Mouse (Mus musculus): ENCODE data around the gene Smap2. TPM values are rescaled to one million over a fixed set of nuclear protein-coding genes. Genes with fewer than 3 reads are reported as not detected.
A peak's percentile ranks its signal among the peaks of the same experiment; 100 is the strongest.

The Smap2 gene
- total and polyA plus RNA-seq, 3 experiments = 20.1 to 110 (median 29.1) TPM

GRCm38 (mm10) chr4:121004679-121005078 lies 12.4 kb downstream of the Smap2 start:
- DNase-seq (ENCODE audit: extremely low read depth) = no peak
- Histone ChIP-seq H3K4me1 (ENCODE audit: control insufficient read depth in 1 of 2, insufficient read depth in 2 of 2) (peaks cover 33 to 93% of the 10 kb centered on the region in 2 experiments), H3K4me3 (replicated peaks in 1 of 3; ENCODE audit: low read depth in 2 of 3, low read length in 2 of 3, poor library complexity in 1 of 3) (peak overlapping the region in 2 of 3 experiments; percentile 5 to 39), H3K4me2 (ENCODE audit: insufficient read depth, low read depth, poor library complexity, severe bottlenecking) (peak overlapping the region; percentile 95), H3K27me3 (replicated peaks) (no peaks in the 10 kb centered on the region), H3K9me3 (replicated peaks; ENCODE audit: low read length) (no peaks in the 10 kb centered on the region), H3K36me3 (replicated peaks in 1 of 2; ENCODE audit: control insufficient read depth in 1 of 2, insufficient read depth in 1 of 2, low read length in 1 of 2) (peaks cover 0 to 15% of the 10 kb centered on the region in 2 experiments), H3K9ac (ENCODE audit: insufficient read depth, low read depth) (no peak overlapping the region), H3K79me2 (replicated peaks; ENCODE audit: control insufficient read depth, extremely low read depth, insufficient read depth, poor library complexity, severe bottlenecking) (peaks cover 86% of the 10 kb centered on the region), H3K27ac (ENCODE audit: insufficient read depth, low read depth) (peak overlapping the region; percentile 96)
- TF ChIP-seq ELF1 (IDR thresholded peaks at IDR 0.05; ENCODE audit: low read depth, low read length) = peak; percentile 32; the same call in 1 of the 2 replicates
- TF ChIP-seq CHD1 (IDR thresholded peaks at IDR 0.05; ENCODE audit: low read depth, low read length) = no peak
- TF ChIP-seq JUN (IDR thresholded peaks at IDR 0.05; ENCODE audit: insufficient read depth, low read depth, low read length) = no peak
- TF ChIP-seq TCF12 (IDR thresholded peaks at IDR 0.05; ENCODE audit: low read depth, low read length) = 0 out of 2 replicates have a peak, but pooled peaks have one; percentile 27
- peak; percentile 56; the same call in 1 of the 2 replicates for TF ChIP-seq ETS1 (conservative IDR thresholded peaks at IDR 0.05; ENCODE audit: low read depth, low read length)
- TF ChIP-seq IRF4 (IDR thresholded peaks at IDR 0.05; ENCODE audit: low read depth, low read length) = peak; percentile 65
- TF ChIP-seq NRF1 (IDR thresholded peaks at IDR 0.05; ENCODE audit: low read depth, low read length) = no peak
- TF ChIP-seq MEF2A (IDR thresholded peaks at IDR 0.05; ENCODE audit: borderline replicate concordance, low read depth, low read length) = peak; percentile 82; the same call in 1 of the 2 replicates
- TF ChIP-seq EP300 (IDR thresholded peaks at IDR 0.05; ENCODE audit: low read length) = peak; percentile 61
- TF ChIP-seq BHLHE40 (IDR thresholded peaks at IDR 0.05; ENCODE audit: low read depth, low read length) = peak; percentile 69
- 0 out of 2 replicates have a peak, but pooled peaks have one; percentile 42 for TF ChIP-seq MYC (IDR thresholded peaks at IDR 0.05; ENCODE audit: low read depth, low read length)
- no peak for TF ChIP-seq RCOR1 (conservative IDR thresholded peaks at IDR 0.05; ENCODE audit: low read depth, low read length)
- TF ChIP-seq MAZ (IDR thresholded peaks at IDR 0.05; ENCODE audit: low read depth, low read length) = peak; percentile 26; the same call in 1 of the 2 replicates
- in situ Hi-C loops (cut with MboI; ENCODE audit: low pct_ligation_motif_present, low pct_unique_long_range_greater_than_20kb, low sequenced_read_pairs) = no loop called here
- dilution Hi-C loops (cut with MboI; ENCODE audit: extremely low pct_ligation_motif_present, extremely low pct_unique_long_range_greater_than_20kb, low sequenced_read_pairs) = no loop called here

GRCm38 (mm10) chr4:121003611-121004091 lies 13.4 kb downstream of the Smap2 start:
- peaks cover 0 to 16% of the 10 kb centered on the region in 2 experiments for H3K36me3 ChIP-seq (replicated peaks in 1 of 2; ENCODE audit: control insufficient read depth in 1 of 2, insufficient read depth in 1 of 2, low read length in 1 of 2)
- peak overlapping the region; percentile 96 for H3K27ac ChIP-seq (ENCODE audit: insufficient read depth, low read depth)
- no peaks in the 10 kb centered on the region for H3K27me3 ChIP-seq (replicated peaks)
- dilution Hi-C loops (cut with MboI; ENCODE audit: extremely low pct_ligation_motif_present, extremely low pct_unique_long_range_greater_than_20kb, low sequenced_read_pairs) = no loop called here
- peaks cover 26 to 91% of the 10 kb centered on the region in 2 experiments for H3K4me1 ChIP-seq (ENCODE audit: control insufficient read depth in 1 of 2, insufficient read depth in 2 of 2)
- H3K79me2 ChIP-seq (replicated peaks; ENCODE audit: control insufficient read depth, extremely low read depth, insufficient read depth, poor library complexity, severe bottlenecking) = peaks cover 76% of the 10 kb centered on the region
- no peaks in the 10 kb centered on the region for H3K9me3 ChIP-seq (replicated peaks; ENCODE audit: low read length)
- no peak overlapping the region for H3K4me3 ChIP-seq (replicated peaks in 1 of 3; ENCODE audit: low read depth in 2 of 3, low read length in 2 of 3, poor library complexity in 1 of 3)
- peak overlapping the region; percentile 55; the same call in 1 of the 2 replicates for H3K9ac ChIP-seq (ENCODE audit: insufficient read depth, low read depth)
- in situ Hi-C loops (cut with MboI; ENCODE audit: low pct_ligation_motif_present, low pct_unique_long_range_greater_than_20kb, low sequenced_read_pairs) = no loop called here
- DNase-seq (ENCODE audit: extremely low read depth) = no peak
- H3K4me2 ChIP-seq (ENCODE audit: insufficient read depth, low read depth, poor library complexity, severe bottlenecking) = peak overlapping the region; percentile 95
- TF ChIP-seq NELFE (IDR thresholded peaks at IDR 0.05; ENCODE audit: low read depth, low read length) (no peak), POLR2AphosphoS2 (IDR thresholded peaks at IDR 0.05; ENCODE audit: low read depth, low read length) (no peak), POLR2A (IDR thresholded peaks at IDR 0.05; ENCODE audit: low read depth, low read length) (no peak), HCFC1 (IDR thresholded peaks at IDR 0.05; ENCODE audit: low read depth, low read length) (no peak), ZKSCAN1 (IDR thresholded peaks at IDR 0.05; ENCODE audit: borderline replicate concordance, low read depth, low read length) (no peak), RCOR1 (conservative IDR thresholded peaks at IDR 0.05; ENCODE audit: low read depth, low read length) (no peak), MAX (IDR thresholded peaks at IDR 0.05; ENCODE audit: low read length) (0 out of 2 replicates have a peak, but pooled peaks have one; percentile 7), RAD21 (IDR thresholded peaks at IDR 0.05; ENCODE audit: low read depth, low read length) (no peak), ETS1 (conservative IDR thresholded peaks at IDR 0.05; ENCODE audit: low read depth, low read length) (no peak), TBP (conservative IDR thresholded peaks at IDR 0.05; ENCODE audit: low read depth, low read length) (no peak), SMC3 (IDR thresholded peaks at IDR 0.05; ENCODE audit: low read depth, low read length) (no peak), ZC3H11A (IDR thresholded peaks at IDR 0.05; ENCODE audit: low read depth, low read length) (no peak), MAZ (IDR thresholded peaks at IDR 0.05; ENCODE audit: low read depth, low read length) (no peak), SIN3A (IDR thresholded peaks at IDR 0.05; ENCODE audit: low read length) (peak; percentile 24; the same call in 1 of the 2 replicates), MAFK (IDR thresholded peaks at IDR 0.05; ENCODE audit: insufficient replicate concordance, low read length) (no peak), USF1 (IDR thresholded peaks at IDR 0.05; ENCODE audit: low read depth, low read length) (no peak), JUND (conservative IDR thresholded peaks at IDR 0.05; ENCODE audit: low read depth, low read length) (no peak), EP300 (IDR thresholded peaks at IDR 0.05; ENCODE audit: low read length) (0 out of 2 replicates have a peak, but pooled peaks have one; percentile 1), KAT2A (IDR thresholded peaks at IDR 0.05; ENCODE audit: insufficient replicate concordance, low read length) (no peak), MYC (IDR thresholded peaks at IDR 0.05; ENCODE audit: low read depth, low read length) (no peak), PAX5 (IDR thresholded peaks at IDR 0.05; ENCODE audit: low read length) (no peak), NRF1 (IDR thresholded peaks at IDR 0.05; ENCODE audit: low read depth, low read length) (no peak), BHLHE40 (IDR thresholded peaks at IDR 0.05; ENCODE audit: low read depth, low read length) (no peak), CTCF (conservative IDR thresholded peaks at IDR 0.05 in 1 of 2, IDR thresholded peaks at IDR 0.05 in 1 of 2; ENCODE audit: low read depth in 2 of 2, low read length in 2 of 2) (no peak), USF2 (conservative IDR thresholded peaks at IDR 0.05; ENCODE audit: low read depth, low read length) (no peak)
